Mouse (Mus musculus): ENCODE results near the gene Ecd.
"Not testable (repeated sequence)": the region's sequence is repeated elsewhere in the genome, so short reads cannot be mapped to it uniquely, and the experiment has no call there.

The Ecd gene

GRCm38 (mm10) chr14:20328474-20328873 is 19.4 kb downstream of the Ecd start:
- peak; percentile 19 for DNase-seq (ENCODE audit: low read depth, low spot score)

GRCm38 (mm10) chr14:20324196-20324595 is 23.7 kb downstream of the Ecd start:
- DNase-seq (ENCODE audit: low read depth, low spot score): no peak

GRCm38 (mm10) chr14:20319420-20319819 is 28.5 kb downstream of the Ecd start:
- DNase-seq (ENCODE audit: low read depth, low spot score): peak; percentile 60

GRCm38 (mm10) chr14:20315137-20315536 is 32.8 kb downstream of the Ecd start:
- no peak for DNase-seq (ENCODE audit: low read depth, low spot score)

GRCm38 (mm10) chr14:20305085-20305484 is 42.8 kb downstream of the Ecd start:
- not testable (repeated sequence) for DNase-seq (ENCODE audit: low read depth, low spot score)

GRCm38 (mm10) chr14:20298131-20298530 is 49.8 kb downstream of the Ecd start:
- DNase-seq (ENCODE audit: low read depth, low spot score): no peak

GRCm38 (mm10) chr14:20297616-20298015 is 50.3 kb downstream of the Ecd start:
- DNase-seq (ENCODE audit: low read depth, low spot score): no peak

- no peak for DNase-seq (ENCODE audit: low read depth, low spot score)
These were observed 53.0 kb downstream of the Ecd start for GRCm38 (mm10) chr14:20294947-20295346.

- peak; percentile 90 for DNase-seq (ENCODE audit: low read depth, low spot score)
These were observed 53.6 kb downstream of the Ecd start, which contains the start of gene Nudt13 for GRCm38 (mm10) chr14:20294117-20294892. Nudt13 (plus strand) TSS chr14:20294697.

GRCm38 (mm10) chr14:20291391-20291790 is 56.5 kb downstream of the Ecd start:
- DNase-seq (ENCODE audit: low read depth, low spot score): no peak
